Mouse (Mus musculus) kidney, adult 2 months (tissue): ENCODE data around the gene Klhl36.

Experiments used
- CTCF ChIP-seq: fragments of 200-500 bp; conservative IDR thresholded peaks from 2 replicates; pipeline ENCODE4 v1.5.1; 2011; ENCODE audit warnings: low read depth, mild to moderate bottlenecking, control low read depth, low read length, moderate library complexity, mixed read lengths; ENCODE audit not compliant: insufficient read depth, insufficient read length
- POLR2A ChIP-seq: fragments of 200-500 bp; IDR thresholded peaks from one replicate; pipeline ENCODE4 v1.6.1; 2011; ENCODE audit warnings: low read depth, low read length, control low read depth

GRCm38 (mm10) chr8:119885612-119886011 lies 23.5 kb downstream of the Klhl36 start:
- TF ChIP-seq CTCF (no peak), POLR2A (no peak)
